Mouse (Mus musculus) inflammation-experienced regulatory T-cells, adult 16 weeks (primary cell): Measurements from ENCODE around the gene Xirp1. TPM values are rescaled to one million over a fixed set of nuclear protein-coding genes. Genes with fewer than 3 reads are reported as not detected.

Source experiments
- polyA plus RNA-seq: library from polyadenylated mRNA; unstranded; fragments of 100-300 nt; shearing (Covaris generic); gene quantifications from one replicate; pipeline ENCODE4 v1.2.1, GENCODE M21; 2017

The Xirp1 gene
- not detected for polyA plus RNA-seq

DNA sequence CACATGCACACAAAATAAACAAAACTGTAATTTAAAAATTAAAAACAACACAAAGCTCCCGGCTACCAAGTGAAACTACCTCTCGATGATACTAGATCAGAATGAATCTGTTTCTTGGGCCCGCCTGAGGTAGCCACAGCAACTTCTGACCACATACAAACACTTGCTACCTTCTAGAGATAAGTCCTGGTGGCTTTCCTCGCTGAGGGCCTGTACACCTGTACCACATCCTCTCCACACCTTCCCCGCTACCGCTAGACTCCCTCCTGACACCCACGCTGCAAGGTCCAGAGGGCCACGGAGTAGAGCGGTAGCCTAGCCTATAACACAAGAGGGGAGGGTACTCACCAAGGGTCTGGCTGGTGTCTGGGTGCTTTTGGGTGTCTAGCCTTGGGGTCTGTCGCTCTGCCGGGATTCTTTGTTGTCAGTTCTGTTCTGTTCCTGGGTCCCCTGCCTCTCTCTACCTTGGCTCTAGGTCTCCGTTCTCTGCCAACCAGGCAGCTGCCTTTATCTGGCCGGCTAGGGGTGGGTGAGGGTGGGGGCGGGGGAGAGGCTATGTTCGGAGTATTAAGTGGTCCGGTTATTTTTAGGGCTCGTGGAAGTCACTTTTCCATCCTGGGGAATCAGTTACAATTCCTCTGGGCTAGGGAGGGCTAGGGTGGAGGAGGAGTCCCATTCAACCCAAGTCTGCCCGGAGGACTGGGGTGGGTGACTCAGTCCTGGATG is at the start of gene Xirp1:
Gene Xirp1, minus strand, starts transcription at position 513 of the 726 bp plus-strand sequence.

DNA sequence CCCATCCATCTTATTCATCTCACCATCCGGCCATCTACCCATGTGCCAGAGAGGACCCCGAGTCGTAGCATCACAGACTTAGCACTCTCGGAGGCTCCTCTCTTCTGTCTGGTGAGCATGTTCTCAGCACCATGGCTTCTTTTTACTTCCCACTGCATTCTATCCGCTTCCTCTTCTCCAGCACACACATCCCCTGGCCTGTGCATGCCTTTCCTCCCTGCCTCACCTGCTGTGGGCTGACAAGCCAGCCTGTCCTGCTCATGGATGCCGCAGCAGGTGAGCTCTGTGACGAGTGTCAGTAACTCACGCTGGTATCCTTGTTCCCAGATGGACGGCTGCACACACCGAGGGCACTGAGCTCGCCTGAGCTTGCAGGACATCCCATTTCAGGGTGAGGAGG is 46.4 kb upstream of the Xirp1 start, which contains the start of gene Cx3cr1:
Gene Cx3cr1, minus strand, starts transcription at position 101 of the 400 bp plus-strand sequence.

DNA sequence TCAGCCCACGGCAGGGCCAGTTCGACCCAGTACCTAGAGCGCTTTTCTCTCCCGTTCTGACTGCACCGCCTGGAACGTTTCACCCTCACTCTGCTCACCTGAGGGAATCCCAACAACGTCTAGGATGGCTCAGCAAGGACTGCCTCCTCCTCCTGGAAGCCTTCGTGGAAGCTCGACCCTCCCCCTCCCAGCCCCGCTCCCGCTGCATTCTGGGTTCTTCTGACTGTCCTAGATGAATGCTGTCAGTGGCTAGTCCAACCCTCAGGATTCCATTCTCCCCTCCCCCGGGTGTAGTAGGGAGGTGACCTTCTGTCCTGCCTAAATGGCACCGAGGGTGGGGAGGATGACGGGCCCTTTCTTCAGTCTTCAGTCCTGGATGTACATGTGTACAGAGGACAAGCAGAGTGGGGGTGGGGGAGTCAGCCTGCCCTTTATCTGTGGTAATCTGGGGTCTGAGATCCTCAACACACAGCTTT is 38.8 kb downstream of the Xirp1 start, which contains the start of gene Csrnp1:
Gene Csrnp1, minus strand, starts transcription at position 123 of the 476 bp plus-strand sequence.

Other genes with a start within 250 kb of the Xirp1 start
- gene Scn11a, start 198.1 kb downstream of the Xirp1 start, polyA plus RNA-seq, result 0.76 TPM
- gene Wdr48, start 128.7 kb downstream of the Xirp1 start, polyA plus RNA-seq, result 76.9 TPM
- 15.9 TPM for gene Gorasp1, start 86.0 kb downstream of the Xirp1 start, polyA plus RNA-seq
- gene Ttc21a, start 86.0 kb downstream of the Xirp1 start, polyA plus RNA-seq, result 0.09 TPM
- gene Csrnp1, start 38.9 kb downstream of the Xirp1 start, polyA plus RNA-seq, result 65.0 TPM
- 0.44 TPM for gene Cx3cr1, start 46.3 kb upstream of the Xirp1 start, polyA plus RNA-seq
- gene Ccr8, start 68.5 kb upstream of the Xirp1 start, polyA plus RNA-seq, result 127 TPM
- gene Slc25a38, start 86.8 kb upstream of the Xirp1 start, polyA plus RNA-seq, result 56.7 TPM
- gene Rpsa, start 104.1 kb upstream of the Xirp1 start, polyA plus RNA-seq, result 1,547 TPM
- gene Mobp, start 126.1 kb upstream of the Xirp1 start, polyA plus RNA-seq, result 0.13 TPM